Mouse (Mus musculus): ENCODE data around the gene Thsd7b. TPM values are rescaled to one million over a fixed set of nuclear protein-coding genes. Genes with fewer than 3 reads are reported as not detected.

The Thsd7b gene
- polyA plus RNA-seq, 1 experiment from 2014 or later: 0.58 TPM

DNA sequence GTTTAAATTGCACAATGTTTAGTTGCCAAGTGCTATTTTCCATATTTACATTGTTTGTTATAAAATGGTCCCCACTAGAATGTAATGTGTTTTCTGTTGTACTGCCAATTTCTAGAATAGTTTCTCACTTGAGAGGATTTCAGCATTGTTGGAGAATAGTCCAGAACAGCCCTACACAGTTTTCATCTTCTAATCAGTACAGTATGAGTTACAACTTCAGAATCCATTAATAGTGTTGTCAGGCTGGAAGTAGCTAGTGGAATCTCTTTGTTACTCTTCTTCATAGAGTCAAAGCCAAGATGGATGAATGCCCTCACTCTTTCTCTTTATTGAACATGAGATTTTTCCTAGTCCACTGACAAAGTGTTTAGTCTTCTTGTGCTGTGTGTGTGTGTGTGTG, 525.4 kb downstream of the Thsd7b start:
- H3K4me3 ChIP-seq (replicated peaks): no peak overlapping the region
- H3K9me3 ChIP-seq: no peaks in the 10 kb centered on the region
- no peaks in the 10 kb centered on the region for H3K36me3 ChIP-seq
- no peaks in the 10 kb centered on the region for H3K4me1 ChIP-seq (replicated peaks)
- H3K27ac ChIP-seq: no peak overlapping the region
- H3K9ac ChIP-seq: no peak overlapping the region
- no peak for ATAC-seq
- H3K4me2 ChIP-seq (replicated peaks): no peak overlapping the region
- no peaks in the 10 kb centered on the region for H3K27me3 ChIP-seq (replicated peaks)

- Histone ChIP-seq H3K4me3 (replicated peaks) (no peak overlapping the region), H3K9me3 (no peaks in the 10 kb centered on the region), H3K4me1 (replicated peaks) (no peaks in the 10 kb centered on the region), H3K36me3 (no peaks in the 10 kb centered on the region), H3K27ac (no peak overlapping the region), H3K27me3 (replicated peaks) (no peaks in the 10 kb centered on the region), H3K9ac (no peak overlapping the region), H3K4me2 (replicated peaks) (no peak overlapping the region)
- ATAC-seq: no peak
- 78% methylated on average over 4 of the region's 4 CpGs for WGBS
Measured at GRCm38 (mm10) chr1:129826927-129827326, 553.8 kb downstream of the Thsd7b start.

GRCm38 (mm10) chr1:129837324-129837723, 564.2 kb downstream of the Thsd7b start:
- no peak for ATAC-seq
- 32% methylated on average over 2 of the region's 2 CpGs for WGBS
- no peaks in the 10 kb centered on the region for H3K36me3 ChIP-seq

GRCm38 (mm10) chr1:129837776-129838175, 564.7 kb downstream of the Thsd7b start:
- Histone ChIP-seq H3K27ac (no peak overlapping the region), H3K4me3 (replicated peaks) (no peak overlapping the region), H3K4me1 (replicated peaks) (no peaks in the 10 kb centered on the region), H3K9ac (no peak overlapping the region), H3K27me3 (replicated peaks) (no peaks in the 10 kb centered on the region), H3K4me2 (replicated peaks) (no peak overlapping the region), H3K36me3 (no peaks in the 10 kb centered on the region), H3K9me3 (no peaks in the 10 kb centered on the region)
- 22% methylated on average over 3 of the region's 3 CpGs for WGBS
- peak; percentile 39; the same call in 1 of the 2 replicates for ATAC-seq

More at GRCm38 (mm10) chr1:129837324-129837723, 564.2 kb downstream of the Thsd7b start:
- Histone ChIP-seq H3K4me3 (replicated peaks) (no peak overlapping the region), H3K27ac (no peak overlapping the region), H3K4me2 (replicated peaks) (no peak overlapping the region), H3K9me3 (no peaks in the 10 kb centered on the region), H3K9ac (no peak overlapping the region), H3K4me1 (replicated peaks) (no peaks in the 10 kb centered on the region), H3K27me3 (replicated peaks) (no peaks in the 10 kb centered on the region)

DNA sequence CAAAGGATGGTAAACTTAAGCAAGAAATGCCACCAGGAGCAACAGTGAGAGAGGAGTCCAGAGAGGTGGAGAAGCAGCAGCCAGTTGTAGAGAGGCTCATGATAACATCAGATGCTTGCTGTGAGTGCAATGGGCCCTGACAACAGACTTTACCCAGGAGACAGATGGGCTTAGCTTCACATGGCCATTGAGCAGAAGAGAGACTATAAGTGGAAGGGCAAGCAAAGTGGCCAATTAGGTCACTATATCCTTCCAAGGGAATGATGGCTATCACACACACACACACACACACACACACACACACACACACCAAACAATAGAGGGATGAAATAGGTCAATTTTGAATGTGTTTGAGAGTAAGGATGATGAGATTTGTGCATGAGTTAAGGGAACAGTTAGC, 565.4 kb downstream of the Thsd7b start:
- H3K4me1 ChIP-seq (replicated peaks): no peaks in the 10 kb centered on the region
- H3K9ac ChIP-seq: no peak overlapping the region
- no peak overlapping the region for H3K27ac ChIP-seq
- H3K4me3 ChIP-seq (replicated peaks): no peak overlapping the region
- H3K36me3 ChIP-seq: no peaks in the 10 kb centered on the region
- H3K9me3 ChIP-seq: no peaks in the 10 kb centered on the region
- no peak for ATAC-seq
- no peaks in the 10 kb centered on the region for H3K27me3 ChIP-seq (replicated peaks)
- no peak overlapping the region for H3K4me2 ChIP-seq (replicated peaks)

DNA sequence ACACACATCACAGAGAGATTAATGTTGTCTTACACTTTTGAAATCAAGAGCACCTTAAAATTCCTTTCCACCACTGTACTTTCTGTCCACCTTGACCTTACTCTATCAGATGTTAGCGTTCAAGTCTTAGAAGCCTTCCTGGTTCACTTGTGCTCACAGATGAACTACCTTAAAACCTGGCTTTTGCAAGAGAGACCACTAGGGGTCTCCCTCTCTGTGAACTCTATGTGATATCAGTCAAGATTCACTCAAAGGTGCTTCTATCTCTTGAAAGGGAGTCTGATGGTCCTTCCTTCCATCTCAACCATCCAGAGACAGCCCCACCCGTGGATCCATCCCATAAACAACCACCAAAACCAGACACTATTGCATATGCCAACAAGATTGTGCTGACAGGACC, 570.3 kb downstream of the Thsd7b start:
- no peak overlapping the region for H3K27ac ChIP-seq
- WGBS: 55% methylated on average over 2 of the region's 2 CpGs
- ATAC-seq: no peak
- no peaks in the 10 kb centered on the region for H3K4me1 ChIP-seq (replicated peaks)
- no peak overlapping the region for H3K4me3 ChIP-seq (replicated peaks)
- H3K36me3 ChIP-seq: no peaks in the 10 kb centered on the region
- no peak overlapping the region for H3K4me2 ChIP-seq (replicated peaks)
- H3K27me3 ChIP-seq (replicated peaks): no peaks in the 10 kb centered on the region
- no peak overlapping the region for H3K9ac ChIP-seq
- no peaks in the 10 kb centered on the region for H3K9me3 ChIP-seq

- 65% methylated on average over 5 of the region's 5 CpGs for WGBS
- H3K9ac ChIP-seq: no peak overlapping the region
- no peak for ATAC-seq
- no peak overlapping the region for H3K27ac ChIP-seq
- no peaks in the 10 kb centered on the region for H3K36me3 ChIP-seq
- H3K4me3 ChIP-seq (replicated peaks): no peak overlapping the region
- H3K9me3 ChIP-seq: no peaks in the 10 kb centered on the region
- no peaks in the 10 kb centered on the region for H3K4me1 ChIP-seq (replicated peaks)
- no peak overlapping the region for H3K4me2 ChIP-seq (replicated peaks)
- H3K27me3 ChIP-seq (replicated peaks): no peaks in the 10 kb centered on the region
Measured at GRCm38 (mm10) chr1:129850007-129850564, 577.0 kb downstream of the Thsd7b start.

- Histone ChIP-seq H3K4me2 (replicated peaks) (no peak overlapping the region), H3K27ac (no peak overlapping the region), H3K4me1 (replicated peaks) (no peaks in the 10 kb centered on the region), H3K9ac (no peak overlapping the region), H3K9me3 (no peaks in the 10 kb centered on the region), H3K27me3 (replicated peaks) (no peaks in the 10 kb centered on the region), H3K4me3 (replicated peaks) (no peak overlapping the region), H3K36me3 (no peaks in the 10 kb centered on the region)
- WGBS: 79% methylated on average over 6 of the region's 6 CpGs
- no peak for ATAC-seq
Measured at GRCm38 (mm10) chr1:129867714-129868113, 594.6 kb downstream of the Thsd7b start.

DNA sequence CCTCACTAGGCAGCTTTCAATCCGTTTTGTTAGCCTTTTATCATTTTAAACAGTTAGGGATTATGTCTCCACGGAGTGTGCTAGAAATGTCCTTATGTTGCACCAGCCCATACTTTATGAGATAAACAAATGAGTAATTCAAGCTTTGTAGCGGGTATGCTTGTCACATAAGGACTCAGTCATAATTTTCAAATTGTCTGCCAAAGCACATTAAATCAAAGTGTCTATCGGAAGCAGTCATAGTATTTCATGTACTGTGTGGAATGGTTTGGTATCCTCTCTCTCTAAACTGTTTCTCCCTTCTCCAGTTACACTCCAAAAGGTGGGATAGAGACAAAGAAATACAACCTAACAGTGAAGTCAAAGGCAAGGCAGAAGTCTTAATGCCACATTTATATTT, 601.3 kb downstream of the Thsd7b start:
- Histone ChIP-seq H3K9ac (no peak overlapping the region), H3K9me3 (no peaks in the 10 kb centered on the region), H3K4me2 (replicated peaks) (no peak overlapping the region), H3K27ac (no peak overlapping the region), H3K4me3 (replicated peaks) (no peak overlapping the region), H3K27me3 (replicated peaks) (no peaks in the 10 kb centered on the region), H3K4me1 (replicated peaks) (no peaks in the 10 kb centered on the region), H3K36me3 (no peaks in the 10 kb centered on the region)
- WGBS: 55% methylated on average over 4 of the region's 4 CpGs
- no peak for ATAC-seq

- 52% methylated on average over 1 of the region's 1 CpGs for WGBS
- no peak for ATAC-seq
Measured at GRCm38 (mm10) chr1:129887861-129888260, 614.8 kb downstream of the Thsd7b start.

GRCm38 (mm10) chr1:129898121-129898520, 625.0 kb downstream of the Thsd7b start:
- Histone ChIP-seq H3K4me3 (replicated peaks) (no peak overlapping the region), H3K9ac (no peak overlapping the region), H3K27ac (no peak overlapping the region), H3K9me3 (no peaks in the 10 kb centered on the region), H3K27me3 (replicated peaks) (no peaks in the 10 kb centered on the region), H3K36me3 (no peaks in the 10 kb centered on the region), H3K4me1 (replicated peaks) (no peaks in the 10 kb centered on the region), H3K4me2 (replicated peaks) (no peak overlapping the region)
- ATAC-seq: no peak
- WGBS: 81% methylated on average over 5 of the region's 5 CpGs

More at GRCm38 (mm10) chr1:129887861-129888260, 614.8 kb downstream of the Thsd7b start:
- Histone ChIP-seq H3K9ac (no peak overlapping the region), H3K4me3 (replicated peaks) (no peak overlapping the region), H3K4me1 (replicated peaks) (no peaks in the 10 kb centered on the region), H3K9me3 (no peaks in the 10 kb centered on the region), H3K27me3 (replicated peaks) (no peaks in the 10 kb centered on the region), H3K4me2 (replicated peaks) (no peak overlapping the region), H3K36me3 (no peaks in the 10 kb centered on the region), H3K27ac (no peak overlapping the region)

DNA sequence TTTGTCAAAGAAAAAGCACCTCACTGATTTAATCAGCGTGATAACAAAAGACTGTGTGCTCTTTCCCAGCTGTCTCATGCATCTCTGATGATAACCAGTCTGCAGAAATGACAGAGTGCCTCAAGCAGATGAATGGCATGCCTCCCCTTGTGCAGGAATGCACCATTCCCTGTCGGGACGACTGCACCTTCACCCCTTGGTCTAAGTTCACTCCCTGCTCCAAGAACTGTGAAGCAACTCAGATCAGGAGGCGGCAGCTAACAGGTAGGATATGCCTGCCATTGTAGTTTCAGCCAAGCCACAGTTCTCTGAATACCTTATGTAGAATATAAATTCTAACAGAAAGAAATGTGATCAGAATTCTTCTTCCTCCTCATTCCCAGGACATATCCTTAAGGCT, 642.4 kb downstream of the Thsd7b start:
- 28% methylated on average over 4 of the region's 4 CpGs for WGBS
- Histone ChIP-seq H3K4me1 (replicated peaks) (no peaks in the 10 kb centered on the region), H3K27me3 (replicated peaks) (no peaks in the 10 kb centered on the region), H3K4me3 (replicated peaks) (no peak overlapping the region), H3K9me3 (no peaks in the 10 kb centered on the region), H3K4me2 (replicated peaks) (no peak overlapping the region), H3K36me3 (no peaks in the 10 kb centered on the region), H3K27ac (no peak overlapping the region), H3K9ac (no peak overlapping the region)
- peak; percentile 90 for ATAC-seq

DNA sequence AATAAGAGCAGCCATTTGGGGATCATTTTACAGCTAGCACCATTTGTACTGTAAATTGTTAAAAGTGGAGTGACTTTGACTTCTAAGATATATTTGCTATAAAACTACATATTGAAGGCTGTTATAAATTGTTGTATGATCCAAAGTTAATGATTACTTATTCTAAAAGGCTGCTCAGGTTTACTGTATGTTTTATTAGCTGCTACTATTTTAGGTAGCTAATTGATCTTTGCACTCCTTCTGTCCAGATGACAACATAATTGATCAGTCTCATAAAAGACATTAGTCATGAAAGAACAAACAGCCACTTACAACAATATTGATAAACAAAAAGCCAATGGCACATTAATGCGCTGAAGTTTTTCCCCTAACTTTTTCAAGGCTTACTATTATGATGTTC, 644.5 kb downstream of the Thsd7b start:
- no peaks in the 10 kb centered on the region for H3K9me3 ChIP-seq
- ATAC-seq: peak; percentile 36; the same call in 1 of the 2 replicates

More for the DNA sequence above, 644.5 kb downstream of the Thsd7b start:
- Histone ChIP-seq H3K4me1 (replicated peaks) (no peaks in the 10 kb centered on the region), H3K4me2 (replicated peaks) (no peak overlapping the region), H3K27me3 (replicated peaks) (no peaks in the 10 kb centered on the region), H3K27ac (no peak overlapping the region), H3K4me3 (replicated peaks) (no peak overlapping the region), H3K36me3 (no peaks in the 10 kb centered on the region), H3K9ac (no peak overlapping the region)
- 84% methylated on average over 1 of the region's 1 CpGs for WGBS
